Mouse (Mus musculus): ENCODE results near the gene Lysmd1. TPM values are rescaled to one million over a fixed set of nuclear protein-coding genes. Genes with fewer than 3 reads are reported as not detected.
A peak's percentile ranks its signal among the peaks of the same experiment; 100 is the strongest.

Gene Lysmd1
- polyA plus RNA-seq, 1 experiment from 2014 or later = 16.2 TPM

DNA sequence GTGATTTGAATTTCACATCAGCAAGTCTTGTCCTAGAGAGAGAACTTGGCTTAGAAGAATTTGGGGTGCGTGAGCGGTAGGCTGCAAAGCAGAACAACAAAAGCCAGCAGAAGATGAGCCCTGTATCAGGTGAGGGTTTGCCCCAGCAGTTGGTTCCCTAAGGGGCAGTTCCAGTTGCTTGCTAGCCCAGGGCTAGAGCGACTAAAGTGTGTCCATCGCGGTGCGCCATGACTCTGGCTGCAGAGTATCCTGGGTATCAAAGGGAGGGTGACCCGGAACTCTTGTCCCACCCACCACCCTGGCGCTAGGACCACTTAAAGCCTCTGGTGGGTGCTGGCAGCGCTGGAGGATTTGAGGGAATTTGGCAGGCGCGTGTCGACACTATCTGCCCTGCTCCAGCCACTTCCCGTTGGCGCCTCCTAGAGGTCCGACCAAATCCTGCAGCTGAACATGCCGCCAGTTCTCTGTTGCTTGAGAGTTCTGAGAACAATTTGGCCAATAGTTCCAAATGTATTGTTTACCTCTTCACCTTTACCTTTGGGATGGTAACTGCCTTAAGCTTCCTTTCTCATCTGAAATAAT, 40.2 kb downstream of the Lysmd1 start:
- peaks cover 13% of the 10 kb centered on the region; the same call in 1 of the 2 replicates for H3K4me1 ChIP-seq (replicated peaks; ENCODE audit: control insufficient read depth, insufficient read depth, low read length)
- H3K4me3 ChIP-seq (ENCODE audit: low read length) = peak overlapping the region; percentile 47
- H3K27ac ChIP-seq (ENCODE audit: low read length) = no peak overlapping the region
- H3K36me3 ChIP-seq (ENCODE audit: control insufficient read depth, insufficient read depth, low read length) = peaks cover 4% of the 10 kb centered on the region; the same call in 1 of the 2 replicates
- H3K9ac ChIP-seq (ENCODE audit: low read length) = peak overlapping the region; percentile 59; the same call in 1 of the 2 replicates
- H3K27me3 ChIP-seq (ENCODE audit: control insufficient read depth, insufficient read depth, low read depth, low read length) = peaks cover 28% of the 10 kb centered on the region
- 6% methylated on average over 16 of the region's 16 CpGs for WGBS
- no peaks in the 10 kb centered on the region for H3K9me3 ChIP-seq (ENCODE audit: control insufficient read depth, low read length)
- ATAC-seq (ENCODE audit: low read depth) = peak; percentile 76
- peak overlapping the region; percentile 62 for H3K4me2 ChIP-seq (ENCODE audit: low read depth, low read length)

DNA sequence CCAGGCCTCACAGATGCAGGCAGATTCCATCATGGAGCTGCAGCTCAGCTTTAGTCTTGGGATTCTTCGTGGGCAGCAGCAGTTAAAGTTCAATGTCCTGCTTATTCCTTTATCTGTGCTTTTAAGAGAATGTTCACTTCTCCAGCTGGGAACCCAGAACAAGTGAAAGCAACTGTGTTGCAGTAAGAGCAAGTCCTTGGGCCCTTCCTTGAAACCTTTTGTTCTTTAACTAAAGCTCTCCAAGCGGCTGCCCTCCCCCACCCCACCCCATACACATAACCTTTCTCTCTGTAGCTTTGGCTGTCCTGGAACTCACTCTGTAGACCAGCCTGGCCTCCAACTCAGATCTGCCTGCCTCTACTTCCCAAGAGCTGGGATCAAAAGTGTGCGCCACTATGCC, 42.6 kb downstream of the Lysmd1 start:
- Histone ChIP-seq H3K27me3 (ENCODE audit: control insufficient read depth, insufficient read depth, low read depth, low read length) (peaks cover 24% of the 10 kb centered on the region), H3K27ac (ENCODE audit: low read length) (no peak overlapping the region), H3K36me3 (ENCODE audit: control insufficient read depth, insufficient read depth, low read length) (no peaks in the 10 kb centered on the region; the same call in 1 of the 2 replicates), H3K4me2 (ENCODE audit: low read depth, low read length) (no peak overlapping the region), H3K9ac (ENCODE audit: low read length) (no peak overlapping the region), H3K4me3 (ENCODE audit: low read length) (no peak overlapping the region), H3K9me3 (ENCODE audit: control insufficient read depth, low read length) (no peaks in the 10 kb centered on the region), H3K4me1 (replicated peaks; ENCODE audit: control insufficient read depth, insufficient read depth, low read length) (peaks cover 13% of the 10 kb centered on the region; the same call in 1 of the 2 replicates)
- ATAC-seq (ENCODE audit: low read depth) = no peak
- 75% methylated on average over 3 of the region's 3 CpGs for WGBS

GRCm38 (mm10) chr3:95177583-95177982, 43.7 kb downstream of the Lysmd1 start:
- Histone ChIP-seq H3K9me3 (ENCODE audit: control insufficient read depth, low read length) (no peaks in the 10 kb centered on the region), H3K27me3 (ENCODE audit: control insufficient read depth, insufficient read depth, low read depth, low read length) (peaks cover 14% of the 10 kb centered on the region), H3K4me2 (ENCODE audit: low read depth, low read length) (no peak overlapping the region), H3K4me3 (ENCODE audit: low read length) (no peak overlapping the region), H3K36me3 (ENCODE audit: control insufficient read depth, insufficient read depth, low read length) (no peaks in the 10 kb centered on the region; the same call in 1 of the 2 replicates), H3K4me1 (replicated peaks; ENCODE audit: control insufficient read depth, insufficient read depth, low read length) (peaks cover 13% of the 10 kb centered on the region; the same call in 1 of the 2 replicates), H3K9ac (ENCODE audit: low read length) (no peak overlapping the region), H3K27ac (ENCODE audit: low read length) (no peak overlapping the region)
- ATAC-seq (ENCODE audit: low read depth) = no peak
- 59% methylated on average over 6 of the region's 6 CpGs for WGBS

DNA sequence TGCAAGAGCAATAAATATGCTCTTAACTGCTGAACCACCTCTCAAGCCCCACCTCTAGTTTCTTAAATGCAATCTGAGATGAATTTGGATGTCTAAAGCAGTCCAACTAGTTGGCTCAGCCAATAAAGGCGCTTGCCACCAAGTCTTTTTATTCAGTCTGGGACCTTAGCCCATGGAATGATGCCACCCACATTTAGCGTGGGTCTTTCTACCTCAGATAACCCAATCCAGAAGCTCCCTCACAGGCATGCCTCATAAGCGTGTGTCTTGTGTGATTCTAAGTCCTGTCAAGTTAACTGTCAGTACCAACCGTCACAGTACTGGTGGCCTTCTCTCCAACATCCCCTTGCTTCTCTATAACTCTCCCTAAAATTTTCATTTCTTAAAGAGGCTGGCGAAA, 45.1 kb downstream of the Lysmd1 start:
- Histone ChIP-seq H3K36me3 (ENCODE audit: control insufficient read depth, insufficient read depth, low read length) (no peaks in the 10 kb centered on the region; the same call in 1 of the 2 replicates), H3K9me3 (ENCODE audit: control insufficient read depth, low read length) (no peaks in the 10 kb centered on the region), H3K9ac (ENCODE audit: low read length) (no peak overlapping the region), H3K4me2 (ENCODE audit: low read depth, low read length) (no peak overlapping the region), H3K4me1 (replicated peaks; ENCODE audit: control insufficient read depth, insufficient read depth, low read length) (peaks cover 2% of the 10 kb centered on the region; the same call in 1 of the 2 replicates), H3K27me3 (ENCODE audit: control insufficient read depth, insufficient read depth, low read depth, low read length) (peaks cover 2% of the 10 kb centered on the region; the same call in 1 of the 2 replicates), H3K27ac (ENCODE audit: low read length) (no peak overlapping the region), H3K4me3 (ENCODE audit: low read length) (no peak overlapping the region)
- 80% methylated on average over 5 of the region's 5 CpGs for WGBS
- ATAC-seq (ENCODE audit: low read depth) = no peak

- no peaks in the 10 kb centered on the region for H3K9me3 ChIP-seq (ENCODE audit: control insufficient read depth, low read length)
- H3K27me3 ChIP-seq (ENCODE audit: control insufficient read depth, insufficient read depth, low read depth, low read length) = no peaks in the 10 kb centered on the region
- no peaks in the 10 kb centered on the region for H3K4me1 ChIP-seq (replicated peaks; ENCODE audit: control insufficient read depth, insufficient read depth, low read length)
- no peak overlapping the region for H3K4me2 ChIP-seq (ENCODE audit: low read depth, low read length)
- ATAC-seq (ENCODE audit: low read depth) = no peak
- WGBS = 58% methylated on average over 3 of the region's 3 CpGs
- peaks cover 5% of the 10 kb centered on the region for H3K36me3 ChIP-seq (ENCODE audit: control insufficient read depth, insufficient read depth, low read length)
- H3K4me3 ChIP-seq (ENCODE audit: low read length) = no peak overlapping the region
- H3K9ac ChIP-seq (ENCODE audit: low read length) = no peak overlapping the region
- no peak overlapping the region for H3K27ac ChIP-seq (ENCODE audit: low read length)
Measured at GRCm38 (mm10) chr3:95179890-95180289, 46.0 kb downstream of the Lysmd1 start.

- H3K4me1 ChIP-seq (replicated peaks; ENCODE audit: control insufficient read depth, insufficient read depth, low read length) = no peaks in the 10 kb centered on the region
- no peak overlapping the region for H3K27ac ChIP-seq (ENCODE audit: low read length)
- H3K9me3 ChIP-seq (ENCODE audit: control insufficient read depth, low read length) = no peaks in the 10 kb centered on the region
- H3K36me3 ChIP-seq (ENCODE audit: control insufficient read depth, insufficient read depth, low read length) = peaks cover 8% of the 10 kb centered on the region
- no peak overlapping the region for H3K4me2 ChIP-seq (ENCODE audit: low read depth, low read length)
- no peak for ATAC-seq (ENCODE audit: low read depth)
- no peak overlapping the region for H3K4me3 ChIP-seq (ENCODE audit: low read length)
- no peaks in the 10 kb centered on the region for H3K27me3 ChIP-seq (ENCODE audit: control insufficient read depth, insufficient read depth, low read depth, low read length)
- no peak overlapping the region for H3K9ac ChIP-seq (ENCODE audit: low read length)
- 56% methylated on average over 1 of the region's 1 CpGs for WGBS
Measured at GRCm38 (mm10) chr3:95181841-95182240, 48.0 kb downstream of the Lysmd1 start.

DNA sequence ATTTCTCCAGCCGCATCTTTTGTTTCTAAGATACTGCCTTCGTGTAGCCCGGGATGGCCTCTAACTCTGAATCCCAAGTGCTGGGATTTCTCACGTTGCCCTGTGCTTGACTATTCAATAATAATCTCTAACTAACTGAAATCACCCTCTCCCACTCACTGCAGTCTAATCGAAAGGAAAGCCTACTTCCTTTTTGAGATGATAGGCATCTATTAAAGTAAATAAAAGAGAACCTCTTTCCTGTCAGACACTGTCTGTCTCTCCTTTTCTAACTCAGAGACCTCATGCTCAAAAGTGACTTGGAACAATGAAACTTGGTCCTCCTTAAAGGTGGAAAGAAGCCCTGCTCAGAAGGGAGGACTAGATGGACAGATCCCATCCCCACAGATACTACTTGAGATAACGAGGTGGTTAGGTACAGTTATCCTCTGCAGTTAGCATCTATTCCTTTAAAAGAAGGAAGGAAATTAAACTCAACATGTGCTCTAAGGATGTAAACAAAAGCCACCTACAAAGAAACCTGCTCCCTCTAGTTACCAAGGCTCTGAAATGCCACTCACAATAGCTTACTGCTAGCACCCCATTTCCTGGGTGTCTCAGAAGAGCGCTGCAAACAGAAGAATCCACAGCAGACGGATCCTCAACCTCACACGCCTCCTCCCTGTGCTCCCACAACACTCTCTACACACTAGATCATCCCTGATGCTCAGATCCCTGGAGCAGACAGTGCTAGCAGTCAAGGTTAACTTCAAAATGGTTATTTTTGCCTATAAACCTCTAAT, 51.1 kb downstream of the Lysmd1 start:
- Histone ChIP-seq H3K4me2 (ENCODE audit: low read depth, low read length) (no peak overlapping the region), H3K27ac (ENCODE audit: low read length) (no peak overlapping the region), H3K4me1 (replicated peaks; ENCODE audit: control insufficient read depth, insufficient read depth, low read length) (no peaks in the 10 kb centered on the region), H3K9ac (ENCODE audit: low read length) (no peak overlapping the region), H3K27me3 (ENCODE audit: control insufficient read depth, insufficient read depth, low read depth, low read length) (no peaks in the 10 kb centered on the region), H3K36me3 (ENCODE audit: control insufficient read depth, insufficient read depth, low read length) (peaks cover 28% of the 10 kb centered on the region), H3K4me3 (ENCODE audit: low read length) (no peak overlapping the region), H3K9me3 (ENCODE audit: control insufficient read depth, low read length) (no peaks in the 10 kb centered on the region)
- WGBS = 75% methylated on average over 9 of the region's 9 CpGs
- ATAC-seq (ENCODE audit: low read depth) = no peak

DNA sequence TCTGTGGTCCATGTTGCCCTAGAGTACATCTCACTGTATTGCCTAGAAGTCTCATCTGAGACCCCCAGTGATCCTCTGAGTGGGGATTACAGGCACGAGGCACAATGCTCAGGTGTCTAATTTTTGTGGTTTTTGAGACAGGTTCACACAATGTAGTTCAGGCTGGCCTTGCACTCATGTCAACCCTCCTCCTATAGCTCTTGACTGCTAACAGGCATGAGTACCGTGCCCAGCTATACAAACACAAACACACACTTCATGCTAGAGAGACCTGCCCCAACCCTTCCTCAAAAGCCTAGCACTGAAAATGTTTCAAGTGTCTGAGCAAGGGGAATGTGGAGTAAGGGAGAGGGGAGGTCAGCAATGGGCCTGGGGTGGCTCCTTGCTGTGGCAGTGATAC, 52.2 kb downstream of the Lysmd1 start:
- H3K9me3 ChIP-seq (ENCODE audit: control insufficient read depth, low read length) = no peaks in the 10 kb centered on the region
- no peak overlapping the region for H3K9ac ChIP-seq (ENCODE audit: low read length)
- peaks cover 28% of the 10 kb centered on the region for H3K36me3 ChIP-seq (ENCODE audit: control insufficient read depth, insufficient read depth, low read length)
- no peak overlapping the region for H3K4me3 ChIP-seq (ENCODE audit: low read length)
- H3K27ac ChIP-seq (ENCODE audit: low read length) = no peak overlapping the region
- peak; percentile 83 for ATAC-seq (ENCODE audit: low read depth)
- no peak overlapping the region for H3K4me2 ChIP-seq (ENCODE audit: low read depth, low read length)
- no peaks in the 10 kb centered on the region for H3K27me3 ChIP-seq (ENCODE audit: control insufficient read depth, insufficient read depth, low read depth, low read length)
- WGBS = 57% methylated on average over 2 of the region's 2 CpGs
- H3K4me1 ChIP-seq (replicated peaks; ENCODE audit: control insufficient read depth, insufficient read depth, low read length) = no peaks in the 10 kb centered on the region

DNA sequence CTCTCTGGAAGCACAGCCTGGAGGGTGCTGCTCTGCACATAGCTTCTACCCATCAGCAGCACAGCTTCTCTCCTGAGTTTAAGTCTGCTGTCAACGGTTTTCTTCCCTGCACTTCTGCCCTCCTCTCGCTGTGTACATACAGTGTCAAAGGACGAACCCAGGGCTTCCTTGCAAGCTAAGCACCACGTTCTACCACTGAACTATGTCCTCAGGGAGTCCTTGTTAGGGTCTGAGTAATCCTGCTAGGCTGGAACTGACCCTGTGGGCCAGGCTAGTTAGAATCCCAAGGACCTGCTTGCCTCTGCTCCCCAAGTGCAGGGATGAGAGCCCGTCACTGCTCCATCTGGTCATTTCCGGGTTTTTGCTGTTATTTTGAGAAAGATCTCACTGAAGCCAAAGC, 53.0 kb downstream of the Lysmd1 start:
- no peak for ATAC-seq (ENCODE audit: low read depth)
- H3K9ac ChIP-seq (ENCODE audit: low read length) = no peak overlapping the region
- H3K4me3 ChIP-seq (ENCODE audit: low read length) = no peak overlapping the region
- no peaks in the 10 kb centered on the region for H3K9me3 ChIP-seq (ENCODE audit: control insufficient read depth, low read length)
- no peaks in the 10 kb centered on the region for H3K27me3 ChIP-seq (ENCODE audit: control insufficient read depth, insufficient read depth, low read depth, low read length)
- H3K36me3 ChIP-seq (ENCODE audit: control insufficient read depth, insufficient read depth, low read length) = peaks cover 29% of the 10 kb centered on the region
- no peak overlapping the region for H3K27ac ChIP-seq (ENCODE audit: low read length)
- no peak overlapping the region for H3K4me2 ChIP-seq (ENCODE audit: low read depth, low read length)
- no peaks in the 10 kb centered on the region for H3K4me1 ChIP-seq (replicated peaks; ENCODE audit: control insufficient read depth, insufficient read depth, low read length)
- 78% methylated on average over 6 of the region's 6 CpGs for WGBS
